Mouse (Mus musculus) CH12.LX (cell line): ENCODE results near the gene Gpr89. TPM values are rescaled to one million over a fixed set of nuclear protein-coding genes. Genes with fewer than 3 reads are reported as not detected.

ENCODE experiments used
- DNase-seq: peaks from one replicate; pipeline ENCODE4 v3.0.0-alpha.2; 2013; ENCODE audit errors: extremely low read depth
- H3K27ac ChIP-seq: 2 replicates; pipeline ENCODE4 v1.5.1; 2012; ENCODE audit warnings: low read depth, mild to moderate bottlenecking, control low read depth, moderate library complexity; ENCODE audit not compliant: insufficient read depth
- H3K27me3 ChIP-seq: replicated peaks from 2 replicates; pipeline ENCODE3; 2012; ENCODE audit warnings: inconsistent platforms
- H3K36me3 ChIP-seq, 2 experiments: replicated peaks in 1 of 2; 2 replicates each; pipeline versions ENCODE3 to v1.6.1; 2012; ENCODE audit warnings: inconsistent platforms in 1 of 2, low read length in 1 of 2, mild to moderate bottlenecking in 1 of 2, mixed read lengths in 1 of 2, moderate library complexity in 1 of 2; ENCODE audit not compliant: control insufficient read depth in 1 of 2, insufficient read depth in 1 of 2
- H3K4me1 ChIP-seq, 2 experiments: 2 replicates each; pipeline ENCODE4 v1.6.1; 2012; ENCODE audit warnings: inconsistent platforms in 1 of 2, moderate library complexity in 1 of 2; ENCODE audit not compliant: insufficient read depth in 2 of 2, control insufficient read depth in 1 of 2
- H3K4me2 ChIP-seq: 2 replicates; pipeline ENCODE4 v1.6.1; 2012; ENCODE audit warnings: low read depth, mild to moderate bottlenecking, control low read depth; ENCODE audit not compliant: poor library complexity, insufficient read depth, severe bottlenecking
- H3K4me3 ChIP-seq, 3 experiments: fragments of 150-350 bp in 1 of 3; sonication (generic) in 1 of 3; replicated peaks in 1 of 3; 2 replicates each; pipeline versions ENCODE3 to v1.5.1; 2011 to 2012; ENCODE audit warnings: low read depth in 2 of 3, low read length in 2 of 3, mild to moderate bottlenecking in 2 of 3, moderate library complexity in 2 of 3, control low read depth in 1 of 3, improper control_type of control experiment in 1 of 3, inconsistent platforms in 1 of 3, mixed read lengths in 1 of 3; ENCODE audit not compliant: poor library complexity in 1 of 3
- H3K79me2 ChIP-seq: replicated peaks from 2 replicates; pipeline ENCODE4 v1.6.1; 2012; ENCODE audit warnings: mild to moderate bottlenecking, moderate library complexity; ENCODE audit not compliant: control insufficient read depth, poor library complexity, insufficient read depth, severe bottlenecking; ENCODE audit errors: extremely low read depth
- H3K9ac ChIP-seq: 2 replicates; pipeline ENCODE4 v1.6.1; 2012; ENCODE audit warnings: low read depth, mild to moderate bottlenecking, control low read depth, moderate library complexity; ENCODE audit not compliant: insufficient read depth
- H3K9me3 ChIP-seq: replicated peaks from 2 replicates; pipeline ENCODE3; 2012; ENCODE audit warnings: low read length, inconsistent platforms, mixed read lengths
- BHLHE40 ChIP-seq: IDR thresholded peaks from 2 replicates; pipeline ENCODE4 v1.6.1; 2011; ENCODE audit warnings: mild to moderate bottlenecking, low read depth, low read length, improper control_type of control experiment
- CHD1 ChIP-seq: IDR thresholded peaks from 2 replicates; pipeline ENCODE4 v1.6.1; 2012; ENCODE audit warnings: low read depth, low read length, improper control_type of control experiment, inconsistent platforms
- CHD2 ChIP-seq: IDR thresholded peaks from 2 replicates; pipeline ENCODE4 v1.6.1; 2011; ENCODE audit warnings: low read length, improper control_type of control experiment
- CTCF ChIP-seq, 2 experiments: IDR thresholded peaks in 1 of 2; conservative IDR thresholded peaks in 1 of 2; 2 replicates each; pipeline ENCODE4 v1.5.1; 2011 to 2012; ENCODE audit warnings: low read depth in 2 of 2, low read length in 2 of 2, improper control_type of control experiment in 1 of 2, inconsistent platforms in 1 of 2, mild to moderate bottlenecking in 1 of 2, moderate library complexity in 1 of 2
- E2F4 ChIP-seq: IDR thresholded peaks from 2 replicates; pipeline ENCODE4 v1.6.1; 2011; ENCODE audit warnings: low read depth, low read length, improper control_type of control experiment; ENCODE audit not compliant: insufficient replicate concordance
- ELF1 ChIP-seq: IDR thresholded peaks from 2 replicates; pipeline ENCODE4 v1.6.1; 2014; ENCODE audit warnings: low read depth, mild to moderate bottlenecking, inconsistent platforms, low read length, improper control_type of control experiment
- EP300 ChIP-seq: IDR thresholded peaks from 2 replicates; pipeline ENCODE4 v1.6.1; 2011; ENCODE audit warnings: low read length, improper control_type of control experiment
- ETS1 ChIP-seq: conservative IDR thresholded peaks from 2 replicates; pipeline ENCODE4 v1.6.1; 2012; ENCODE audit warnings: low read depth, mild to moderate bottlenecking, inconsistent platforms, low read length, improper control_type of control experiment, moderate library complexity
- GABPA ChIP-seq: IDR thresholded peaks from 2 replicates; pipeline ENCODE4 v1.6.1; 2012; ENCODE audit warnings: low read depth, low read length, improper control_type of control experiment, inconsistent platforms; ENCODE audit not compliant: insufficient replicate concordance
- HCFC1 ChIP-seq: IDR thresholded peaks from 2 replicates; pipeline ENCODE4 v1.6.1; 2012; ENCODE audit warnings: low read depth, mild to moderate bottlenecking, inconsistent platforms, low read length, improper control_type of control experiment
- IRF4 ChIP-seq: IDR thresholded peaks from 2 replicates; pipeline ENCODE4 v1.6.1; 2014; ENCODE audit warnings: low read depth, mild to moderate bottlenecking, inconsistent platforms, low read length, improper control_type of control experiment
- JUN ChIP-seq: IDR thresholded peaks from 2 replicates; pipeline ENCODE4 v1.6.1; 2011; ENCODE audit warnings: low read depth, mild to moderate bottlenecking, low read length, improper control_type of control experiment, moderate library complexity; ENCODE audit not compliant: insufficient read depth
- JUND ChIP-seq: conservative IDR thresholded peaks from 2 replicates; pipeline ENCODE4 v1.6.1; 2011; ENCODE audit warnings: low read depth, low read length, improper control_type of control experiment
- KAT2A ChIP-seq: IDR thresholded peaks from 2 replicates; pipeline ENCODE4 v1.6.1; 2012; ENCODE audit warnings: low read length, improper control_type of control experiment, inconsistent platforms; ENCODE audit not compliant: insufficient replicate concordance
- MAFK ChIP-seq: IDR thresholded peaks from 2 replicates; pipeline ENCODE4 v1.6.1; 2011; ENCODE audit warnings: low read length, improper control_type of control experiment; ENCODE audit not compliant: insufficient replicate concordance
- MAX ChIP-seq: IDR thresholded peaks from 2 replicates; pipeline ENCODE4 v1.6.1; 2011; ENCODE audit warnings: low read length, improper control_type of control experiment
- MAZ ChIP-seq: IDR thresholded peaks from 2 replicates; pipeline ENCODE4 v1.6.1; 2012; ENCODE audit warnings: low read depth, mild to moderate bottlenecking, inconsistent platforms, low read length, improper control_type of control experiment, moderate library complexity
- MEF2A ChIP-seq: IDR thresholded peaks from 2 replicates; pipeline ENCODE4 v1.6.1; 2014; ENCODE audit warnings: low read depth, mild to moderate bottlenecking, inconsistent platforms, low read length, improper control_type of control experiment, borderline replicate concordance
- MXI1 ChIP-seq: IDR thresholded peaks from 2 replicates; pipeline ENCODE4 v1.6.1; 2011; ENCODE audit warnings: mild to moderate bottlenecking, low read depth, low read length, improper control_type of control experiment
- MYC ChIP-seq: IDR thresholded peaks from 2 replicates; pipeline ENCODE4 v1.6.1; 2011; ENCODE audit warnings: low read depth, mild to moderate bottlenecking, improper control_type of control experiment, low read length
- NELFE ChIP-seq: IDR thresholded peaks from 2 replicates; pipeline ENCODE4 v1.6.1; 2011; ENCODE audit warnings: low read depth, low read length, improper control_type of control experiment
- NRF1 ChIP-seq: IDR thresholded peaks from 2 replicates; pipeline ENCODE4 v1.6.1; 2014; ENCODE audit warnings: low read depth, mild to moderate bottlenecking, inconsistent platforms, low read length, improper control_type of control experiment, moderate library complexity
- PAX5 ChIP-seq: IDR thresholded peaks from 2 replicates; pipeline ENCODE4 v1.6.1; 2012; ENCODE audit warnings: low read length, inconsistent platforms, mixed read lengths
- POLR2A ChIP-seq: IDR thresholded peaks from 2 replicates; pipeline ENCODE4 v1.6.1; 2011; ENCODE audit warnings: low read depth, mild to moderate bottlenecking, improper control_type of control experiment, low read length
- POLR2AphosphoS2 ChIP-seq: IDR thresholded peaks from 2 replicates; pipeline ENCODE4 v1.6.1; 2011; ENCODE audit warnings: low read depth, low read length, improper control_type of control experiment
- RAD21 ChIP-seq: IDR thresholded peaks from 2 replicates; pipeline ENCODE4 v1.6.1; 2011; ENCODE audit warnings: low read depth, mild to moderate bottlenecking, low read length, improper control_type of control experiment, moderate library complexity
- RCOR1 ChIP-seq: conservative IDR thresholded peaks from 2 replicates; pipeline ENCODE4 v1.6.1; 2012; ENCODE audit warnings: low read depth, mild to moderate bottlenecking, inconsistent platforms, low read length, improper control_type of control experiment
- SIN3A ChIP-seq: IDR thresholded peaks from 2 replicates; pipeline ENCODE4 v1.6.1; 2012; ENCODE audit warnings: low read length, improper control_type of control experiment, inconsistent platforms
- SMC3 ChIP-seq: IDR thresholded peaks from 2 replicates; pipeline ENCODE4 v1.6.1; 2011; ENCODE audit warnings: low read depth, low read length, improper control_type of control experiment
- TBP ChIP-seq: conservative IDR thresholded peaks from 2 replicates; pipeline ENCODE4 v1.6.1; 2011; ENCODE audit warnings: low read depth, low read length, improper control_type of control experiment
- TCF12 ChIP-seq: IDR thresholded peaks from 2 replicates; pipeline ENCODE4 v1.6.1; 2014; ENCODE audit warnings: low read depth, mild to moderate bottlenecking, inconsistent platforms, low read length, improper control_type of control experiment
- UBTF ChIP-seq: IDR thresholded peaks from 2 replicates; pipeline ENCODE4 v1.6.1; 2012; ENCODE audit warnings: low read depth, mild to moderate bottlenecking, inconsistent platforms, low read length, improper control_type of control experiment, moderate library complexity
- USF1 ChIP-seq: IDR thresholded peaks from 2 replicates; pipeline ENCODE4 v1.6.1; 2014; ENCODE audit warnings: low read depth, mild to moderate bottlenecking, inconsistent platforms, low read length, improper control_type of control experiment
- USF2 ChIP-seq: conservative IDR thresholded peaks from 2 replicates; pipeline ENCODE4 v1.6.1; 2011; ENCODE audit warnings: low read depth, low read length, improper control_type of control experiment
- ZC3H11A ChIP-seq: IDR thresholded peaks from 2 replicates; pipeline ENCODE4 v1.6.1; 2012; ENCODE audit warnings: low read depth, mild to moderate bottlenecking, inconsistent platforms, low read length, improper control_type of control experiment
- ZKSCAN1 ChIP-seq: IDR thresholded peaks from 2 replicates; pipeline ENCODE4 v1.6.1; 2012; ENCODE audit warnings: low read depth, inconsistent platforms, low read length, improper control_type of control experiment, borderline replicate concordance
- ZMIZ1 ChIP-seq: IDR thresholded peaks from 2 replicates; pipeline ENCODE4 v1.6.1; 2012; ENCODE audit warnings: low read depth, mild to moderate bottlenecking, inconsistent platforms, low read length, improper control_type of control experiment
- ZNF384 ChIP-seq: IDR thresholded peaks from 2 replicates; pipeline ENCODE4 v1.6.1; 2012; ENCODE audit warnings: low read depth, low read length, improper control_type of control experiment, inconsistent platforms
- dilution Hi-C: fragments of 300-500 bp; cut with MboI; formaldehyde crosslinking; loops from 2 replicates; pipeline ENCODE4 v1.14.3; 2020; ENCODE audit warnings: low sequenced_read_pairs; ENCODE audit not compliant: extremely low pct_unique_long_range_greater_than_20kb, extremely low pct_ligation_motif_present
- in situ Hi-C: fragments of 300-500 bp; cut with MboI; formaldehyde crosslinking; loops from 3 replicates; pipeline ENCODE4 v1.14.3; 2019; ENCODE audit warnings: low sequenced_read_pairs, low pct_ligation_motif_present, low pct_unique_long_range_greater_than_20kb, mixed read lengths
- polyA plus RNA-seq: library from polyadenylated mRNA; unstranded; fragments of >175 nt; gene quantifications from 2 replicates; pipeline ENCODE4 v1.2.1, GENCODE M21; 2012; ENCODE audit warnings: low read depth; ENCODE audit not compliant: insufficient read length
- total RNA-seq, 2 experiments: library from RNA; depleted of rRNA; stranded (reverse); fragments of 300-350 nt in 1 of 2; fragments of >200 nt in 1 of 2; gene quantifications; 2 replicates each; pipeline ENCODE4 v1.2.3; 2012 to 2014

Gpr89 gene
- total and polyA plus RNA-seq, 3 experiments = 27.9 to 31.3 (median 30.8) TPM

DNA sequence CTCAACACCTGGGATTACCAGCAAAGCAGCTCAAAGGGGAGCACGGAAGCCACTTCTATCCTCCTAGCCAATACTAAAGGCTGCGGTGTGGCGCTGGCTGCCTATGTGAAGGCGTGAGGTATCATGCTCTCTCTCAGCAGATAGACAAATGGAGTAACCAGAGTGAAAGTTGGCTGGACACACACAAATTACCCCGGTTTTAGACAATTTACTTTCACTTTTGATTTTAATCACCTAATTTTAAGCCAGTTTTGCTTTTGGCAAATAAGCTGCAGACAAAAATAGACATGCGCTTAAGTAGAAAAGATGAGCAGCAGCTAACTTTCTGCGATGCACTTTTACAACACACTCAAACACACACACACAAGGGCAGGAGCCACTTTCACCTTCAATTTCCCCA, 21.5 kb downstream of the Gpr89 start:
- in situ Hi-C loops = no loop called here
- Histone ChIP-seq H3K4me1 (peaks cover 18 to 36% of the 10 kb centered on the region in 2 experiments), H3K9ac (no peak overlapping the region), H3K27me3 (no peaks in the 10 kb centered on the region), H3K4me2 (peak overlapping the region; percentile 19; the same call in 1 of the 2 replicates), H3K27ac (no peak overlapping the region), H3K4me3 (no peak overlapping the region), H3K36me3 (peaks cover 25 to 81% of the 10 kb centered on the region in 2 experiments), H3K79me2 (no peaks in the 10 kb centered on the region), H3K9me3 (no peaks in the 10 kb centered on the region)
- dilution Hi-C loops = no loop called here
- TF ChIP-seq POLR2A (no peak), CHD2 (no peak), MEF2A (peak; percentile 76), ZC3H11A (no peak), ZKSCAN1 (no peak), MXI1 (no peak), ZMIZ1 (no peak), KAT2A (no peak), POLR2AphosphoS2 (no peak), USF1 (no peak), GABPA (no peak), PAX5 (no peak), JUND (peak; percentile 47; the same call in 1 of the 2 replicates), IRF4 (peak; percentile 85), ELF1 (0 out of 2 replicates have a peak, but pooled peaks have one; percentile 7), RCOR1 (no peak), ETS1 (peak; percentile 73; the same call in 1 of the 2 replicates), NELFE (no peak), JUN (peak; percentile 31; the same call in 1 of the 2 replicates), SIN3A (no peak), USF2 (no peak), UBTF (no peak), MAX (no peak), CTCF (conservative IDR thresholded peaks at IDR 0.05 in 1 of 2, IDR thresholded peaks at IDR 0.05 in 1 of 2; ENCODE audit: low read depth in 2 of 2, low read length in 2 of 2) (no peak), NRF1 (no peak), MAFK (no peak), HCFC1 (peak; percentile 8; the same call in 1 of the 2 replicates), MYC (0 out of 2 replicates have a peak, but pooled peaks have one; percentile 27), CHD1 (no peak), EP300 (peak; percentile 42; the same call in 1 of the 2 replicates), BHLHE40 (no peak; the same call in 1 of the 2 replicates), TCF12 (no peak), MAZ (no peak), E2F4 (no peak), RAD21 (no peak), ZNF384 (no peak), TBP (no peak), SMC3 (no peak)
- peak; percentile 40 for DNase-seq
